Mouse (Mus musculus) kidney, embryonic 14.5 days (tissue): ENCODE measurements around the gene Atrnl1. TPM values are rescaled to one million over a fixed set of nuclear protein-coding genes. Genes with fewer than 3 reads are reported as not detected.
A peak's percentile ranks its signal among the peaks of the same experiment; 100 is the strongest.
"Not testable (repeated sequence)": the region's sequence is repeated elsewhere in the genome, so short reads cannot be mapped to it uniquely, and the experiment has no call there.

ENCODE experiments used
- ATAC-seq: fragments of 200-750 bp; cut with Nextera tagmentation; 2 replicates; pipeline ENCODE4 v1.8.0; 2017; ENCODE audit warnings: moderate number of reproducible peaks, mild to moderate bottlenecking, moderate TSS enrichment, moderate library complexity; ENCODE audit not compliant: low FRiP score, low TSS enrichment
- H3K27ac ChIP-seq: fragments of 300-500 bp; sonication (generic); 2 replicates; pipeline ENCODE4 v1.5.1; 2014; ENCODE audit warnings: low read depth, mild to moderate bottlenecking, low read length, moderate library complexity, mixed read lengths
- H3K27me3 ChIP-seq: fragments of 300-500 bp; sonication (generic); 2 replicates; pipeline ENCODE4 v1.6.1; 2014; ENCODE audit warnings: mild to moderate bottlenecking, low read length; ENCODE audit not compliant: control insufficient read depth, insufficient read depth
- H3K36me3 ChIP-seq: fragments of 300-500 bp; sonication (generic); 2 replicates; pipeline ENCODE4 v1.6.1; 2014; ENCODE audit warnings: low read length, mixed read lengths; ENCODE audit not compliant: control insufficient read depth, insufficient read depth
- H3K4me1 ChIP-seq: fragments of 300-500 bp; sonication (generic); 2 replicates; pipeline ENCODE4 v1.6.1; 2014; ENCODE audit warnings: low read length, mixed read lengths; ENCODE audit not compliant: control insufficient read depth, insufficient read depth
- H3K4me2 ChIP-seq: fragments of 300-500 bp; sonication (generic); replicated peaks from 2 replicates; pipeline ENCODE4 v1.6.1; 2014; ENCODE audit warnings: low read depth, mild to moderate bottlenecking, low read length
- H3K4me3 ChIP-seq: fragments of 300-500 bp; sonication (generic); 2 replicates; pipeline ENCODE4 v1.5.1; 2014; ENCODE audit warnings: mild to moderate bottlenecking, low read length
- H3K9ac ChIP-seq: fragments of 300-500 bp; sonication (generic); 2 replicates; pipeline ENCODE4 v1.6.1; 2014; ENCODE audit warnings: low read depth, mild to moderate bottlenecking, low read length, moderate library complexity
- H3K9me3 ChIP-seq: fragments of 300-500 bp; sonication (generic); 2 replicates; pipeline ENCODE4 v1.6.1; 2016; ENCODE audit warnings: low read length; ENCODE audit not compliant: control insufficient read depth
- WGBS: fragments of 180-500 bp; shearing (Covaris S2); extraction: QIAGEN DNeasy Blood & Tissue Kit; methylation state at CpG from one replicate; pipeline ENCODE4 v1.1.7; 2014; 5-methylcytosine and 5-hydroxymethylcytosine counted together
- polyA plus RNA-seq: library from polyadenylated mRNA; unstranded; fragments of >200 nt; fragmentation: Nextera tagmentation; extraction: Ambion mirVana; gene quantifications from 2 replicates; pipeline ENCODE4 v1.2.1, GENCODE M21; 2014

Atrnl1 gene
- polyA plus RNA-seq, 1 experiment from 2014 or later = 10.5 TPM

GRCm38 (mm10) chr19:57975201-57975600 is 364.4 kb downstream of the Atrnl1 start:
- 92% methylated on average over 6 of the region's 6 CpGs for WGBS
- Histone ChIP-seq H3K27ac (no peak overlapping the region), H3K4me3 (no peak overlapping the region), H3K9me3 (no peaks in the 10 kb centered on the region; the same call in 1 of the 2 replicates), H3K27me3 (no peaks in the 10 kb centered on the region), H3K9ac (no peak overlapping the region), H3K36me3 (peaks cover 3% of the 10 kb centered on the region; the same call in 1 of the 2 replicates), H3K4me1 (no peaks in the 10 kb centered on the region), H3K4me2 (no peak overlapping the region)
- ATAC-seq = no peak

- no peaks in the 10 kb centered on the region for H3K27me3 ChIP-seq
- 86% methylated on average over 21 of the region's 21 CpGs for WGBS
- no peaks in the 10 kb centered on the region for H3K9me3 ChIP-seq
- H3K36me3 ChIP-seq = no peaks in the 10 kb centered on the region
- no peak overlapping the region for H3K9ac ChIP-seq
- H3K4me3 ChIP-seq = no peak overlapping the region
- peaks cover 13% of the 10 kb centered on the region for H3K4me1 ChIP-seq
- ATAC-seq = no peak
- no peak overlapping the region for H3K27ac ChIP-seq
- H3K4me2 ChIP-seq = no peak overlapping the region
Measured at GRCm38 (mm10) chr19:57985918-57986900, 375.4 kb downstream of the Atrnl1 start.

- no peak overlapping the region for H3K4me2 ChIP-seq
- WGBS = 69% methylated on average over 17 of the region's 17 CpGs
- no peak overlapping the region for H3K4me3 ChIP-seq
- ATAC-seq = no peak
- peaks cover 13% of the 10 kb centered on the region for H3K4me1 ChIP-seq
- H3K27ac ChIP-seq = no peak overlapping the region
- no peaks in the 10 kb centered on the region for H3K27me3 ChIP-seq
- H3K9ac ChIP-seq = no peak overlapping the region
- H3K36me3 ChIP-seq = no peaks in the 10 kb centered on the region
- H3K9me3 ChIP-seq = no peaks in the 10 kb centered on the region
Measured at GRCm38 (mm10) chr19:57987696-57988393, 377.0 kb downstream of the Atrnl1 start.

GRCm38 (mm10) chr19:57988559-57989093 is 377.8 kb downstream of the Atrnl1 start:
- peak; percentile 68 for ATAC-seq
- 28% methylated on average over 10 of the region's 10 CpGs for WGBS
- Histone ChIP-seq H3K9ac (no peak overlapping the region), H3K27ac (no peak overlapping the region), H3K4me1 (peaks cover 13% of the 10 kb centered on the region), H3K36me3 (no peaks in the 10 kb centered on the region), H3K27me3 (no peaks in the 10 kb centered on the region), H3K9me3 (no peaks in the 10 kb centered on the region), H3K4me3 (no peak overlapping the region), H3K4me2 (no peak overlapping the region)

- Histone ChIP-seq H3K4me1 (peaks cover 13% of the 10 kb centered on the region), H3K4me3 (no peak overlapping the region), H3K9me3 (no peaks in the 10 kb centered on the region), H3K36me3 (no peaks in the 10 kb centered on the region), H3K4me2 (no peak overlapping the region), H3K27ac (no peak overlapping the region), H3K27me3 (no peaks in the 10 kb centered on the region), H3K9ac (no peak overlapping the region)
- no peak for ATAC-seq
- 92% methylated on average over 14 of the region's 14 CpGs for WGBS
Measured at GRCm38 (mm10) chr19:57991099-57991760, 380.4 kb downstream of the Atrnl1 start.

- not testable (repeated sequence) for H3K4me3 ChIP-seq, H3K4me1 ChIP-seq, H3K36me3 ChIP-seq, H3K4me2 ChIP-seq, ATAC-seq, H3K9ac ChIP-seq, H3K27me3 ChIP-seq, H3K27ac ChIP-seq, H3K9me3 ChIP-seq
- 90% methylated on average over 15 of the region's 15 CpGs for WGBS
Measured at GRCm38 (mm10) chr19:57994174-57994833, 383.5 kb downstream of the Atrnl1 start.

GRCm38 (mm10) chr19:57995015-57995414 is 384.2 kb downstream of the Atrnl1 start:
- no peak overlapping the region for H3K9ac ChIP-seq
- H3K4me2 ChIP-seq = no peak overlapping the region
- H3K36me3 ChIP-seq = no peaks in the 10 kb centered on the region
- 94% methylated on average over 8 of the region's 8 CpGs for whole genome bisulfite sequencing
- ATAC-seq = no peak
- no peak overlapping the region for H3K27ac ChIP-seq
- no peaks in the 10 kb centered on the region for H3K4me1 ChIP-seq
- H3K27me3 ChIP-seq = no peaks in the 10 kb centered on the region
- H3K4me3 ChIP-seq = no peak overlapping the region
- no peaks in the 10 kb centered on the region for H3K9me3 ChIP-seq

- H3K27ac ChIP-seq = no peak overlapping the region
- H3K36me3 ChIP-seq = no peaks in the 10 kb centered on the region
- H3K4me2 ChIP-seq = no peak overlapping the region
- no peak for ATAC-seq
- no peaks in the 10 kb centered on the region for H3K9me3 ChIP-seq
- no peak overlapping the region for H3K4me3 ChIP-seq
- no peaks in the 10 kb centered on the region for H3K4me1 ChIP-seq
- 44% methylated on average over 4 of the region's 4 CpGs for WGBS
- H3K9ac ChIP-seq = no peak overlapping the region
- no peaks in the 10 kb centered on the region for H3K27me3 ChIP-seq
Measured at GRCm38 (mm10) chr19:57997961-57998360, 387.1 kb downstream of the Atrnl1 start.
